Mouse (Mus musculus) hindbrain, embryonic 13.5 days (tissue): ENCODE data around the gene Casz1. TPM values are rescaled to one million over a fixed set of nuclear protein-coding genes. Genes with fewer than 3 reads are reported as not detected.

Source experiments
- ATAC-seq: fragments of 200-750 bp; cut with Nextera tagmentation; 2 replicates; pipeline ENCODE4 v1.8.0; 2017; ENCODE audit warnings: moderate TSS enrichment; ENCODE audit not compliant: low FRiP score
- H3K27ac ChIP-seq: fragments of 300-500 bp; sonication (generic); 2 replicates; pipeline ENCODE4 v1.5.1; 2015; ENCODE audit warnings: inconsistent platforms, mild to moderate bottlenecking, moderate library complexity
- H3K27me3 ChIP-seq: fragments of 300-500 bp; sonication (generic); 2 replicates; pipeline ENCODE4 v1.6.1; 2015; ENCODE audit warnings: mild to moderate bottlenecking, inconsistent platforms
- H3K36me3 ChIP-seq: fragments of 300-500 bp; sonication (generic); 2 replicates; pipeline ENCODE4 v1.6.1; 2015; ENCODE audit warnings: mild to moderate bottlenecking, inconsistent platforms
- H3K4me1 ChIP-seq: fragments of 300-500 bp; sonication (generic); replicated peaks from 2 replicates; pipeline ENCODE4 v1.6.1; 2015; ENCODE audit warnings: inconsistent platforms
- H3K4me2 ChIP-seq: fragments of 300-500 bp; sonication (generic); 2 replicates; pipeline ENCODE4 v1.6.1; 2015; ENCODE audit warnings: inconsistent platforms, mild to moderate bottlenecking, moderate library complexity
- H3K4me3 ChIP-seq: fragments of 300-500 bp; sonication (generic); 2 replicates; pipeline ENCODE4 v1.5.1; 2015; ENCODE audit warnings: mild to moderate bottlenecking, inconsistent platforms
- H3K9ac ChIP-seq: fragments of 300-500 bp; sonication (generic); 2 replicates; pipeline ENCODE4 v1.6.1; 2015; ENCODE audit warnings: mild to moderate bottlenecking, inconsistent platforms
- H3K9me3 ChIP-seq: fragments of 300-500 bp; sonication (generic); 2 replicates; pipeline ENCODE4 v1.6.1; 2016; ENCODE audit warnings: inconsistent platforms
- WGBS: fragments of 180-500 bp; shearing (Covaris S2); methylation state at CpG from one replicate; pipeline ENCODE4 v1.1.7; 2015; 5-methylcytosine and 5-hydroxymethylcytosine counted together
- polyA plus RNA-seq: library from polyadenylated mRNA; unstranded; fragments of >200 nt; fragmentation: Nextera tagmentation; extraction: Ambion mirVana; gene quantifications from 2 replicates; pipeline ENCODE4 v1.2.1, GENCODE M21; 2015

The Casz1 gene
- polyA plus RNA-seq, 1 experiment from 2014 or later, result 6.7 TPM

DNA sequence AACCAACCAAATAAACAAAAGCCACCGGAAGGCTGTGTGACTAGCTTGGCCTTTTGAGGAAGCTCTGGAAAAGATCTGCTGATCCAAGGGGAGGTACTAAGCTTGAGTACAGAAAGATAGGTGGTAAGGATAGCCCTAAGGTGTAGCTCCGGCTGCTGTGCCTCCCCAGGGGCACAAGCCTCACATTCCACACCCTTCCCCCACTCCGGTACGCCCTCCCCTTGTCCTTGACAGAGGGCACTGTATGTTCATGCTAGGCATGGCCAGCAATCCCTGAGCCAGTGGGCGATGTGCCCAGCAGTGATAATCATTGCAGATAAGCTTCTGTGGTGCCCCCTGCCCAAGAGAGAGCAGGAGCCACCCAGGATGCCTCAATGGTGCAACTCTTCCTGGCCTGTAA is 51.3 kb downstream of the Casz1 start:
- Histone ChIP-seq H3K36me3 (no peaks in the 10 kb centered on the region), H3K27ac (no peak overlapping the region), H3K4me3 (no peak overlapping the region), H3K4me2 (no peak overlapping the region), H3K27me3 (peaks cover 81% of the 10 kb centered on the region), H3K4me1 (peaks cover 64% of the 10 kb centered on the region), H3K9me3 (no peaks in the 10 kb centered on the region), H3K9ac (no peak overlapping the region)
- no peak for ATAC-seq
- WGBS, result 95% methylated on average over 5 of the region's 5 CpGs

DNA sequence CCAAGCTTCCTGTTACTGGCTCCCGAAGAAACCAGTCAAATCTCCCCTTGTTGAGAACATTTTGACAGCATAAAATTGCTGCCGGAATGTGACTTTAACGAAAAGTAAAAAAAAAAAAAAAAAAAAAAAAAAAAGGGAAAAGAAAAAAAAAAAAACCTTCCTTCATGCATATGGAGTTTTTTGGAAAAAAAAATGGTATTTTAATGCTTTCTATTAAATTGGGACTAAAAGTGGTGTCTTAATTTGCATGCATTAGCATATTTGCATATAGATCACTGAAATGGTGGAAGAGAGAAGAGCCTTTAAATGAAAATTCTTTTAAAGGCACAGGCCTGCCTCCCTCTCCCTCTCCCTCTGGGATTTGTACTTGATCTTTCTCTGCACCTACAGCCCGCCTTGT is 52.0 kb downstream of the Casz1 start:
- Histone ChIP-seq H3K36me3 (no peaks in the 10 kb centered on the region), H3K4me2 (no peak overlapping the region), H3K27me3 (peaks cover 78% of the 10 kb centered on the region), H3K9ac (no peak overlapping the region), H3K9me3 (no peaks in the 10 kb centered on the region), H3K4me1 (peaks cover 70% of the 10 kb centered on the region), H3K4me3 (no peak overlapping the region), H3K27ac (no peak overlapping the region)
- no peak for ATAC-seq
- 73% methylated on average over 4 of the region's 4 CpGs for WGBS

DNA sequence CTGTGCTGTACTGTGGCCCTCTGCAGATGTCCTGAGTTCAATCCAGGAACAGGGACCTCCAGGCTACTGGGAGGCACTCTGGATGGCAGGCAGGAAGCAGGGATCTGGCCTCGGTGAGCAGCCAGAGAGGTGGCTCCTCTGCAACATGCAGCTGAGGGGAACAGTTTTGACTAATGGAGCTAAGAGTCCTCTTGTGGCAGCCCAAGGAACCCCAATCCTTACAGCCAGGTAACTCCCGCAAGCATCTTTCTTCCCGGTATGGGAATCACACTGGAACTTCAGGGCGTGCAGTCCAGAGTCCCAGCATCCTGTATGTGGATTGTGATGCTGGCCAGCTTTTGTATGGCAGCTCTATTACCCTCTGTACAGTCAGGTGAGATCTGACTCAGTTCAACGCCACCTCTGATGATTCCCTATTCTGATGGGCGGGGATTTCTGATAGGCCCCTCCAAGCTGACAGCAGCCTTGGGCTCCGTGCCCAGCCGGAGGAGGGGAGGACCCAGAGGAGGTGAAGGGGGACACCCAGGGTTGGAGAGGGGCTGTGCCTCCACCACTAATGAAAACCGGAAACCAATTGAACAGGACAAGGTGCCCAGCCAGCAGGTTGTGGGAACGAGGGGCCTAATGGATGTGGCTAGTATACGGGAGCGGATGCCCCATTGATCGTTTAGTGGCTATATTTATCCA is 53.3 kb downstream of the Casz1 start:
- 52% methylated on average over 13 of the region's 13 CpGs for WGBS
- Histone ChIP-seq H3K4me1 (peaks cover 68% of the 10 kb centered on the region), H3K27ac (no peak overlapping the region), H3K36me3 (no peaks in the 10 kb centered on the region), H3K4me2 (no peak overlapping the region), H3K4me3 (no peak overlapping the region), H3K9me3 (no peaks in the 10 kb centered on the region), H3K9ac (peak overlapping the region; percentile 43), H3K27me3 (peaks cover 78% of the 10 kb centered on the region)
- ATAC-seq, result no peak

DNA sequence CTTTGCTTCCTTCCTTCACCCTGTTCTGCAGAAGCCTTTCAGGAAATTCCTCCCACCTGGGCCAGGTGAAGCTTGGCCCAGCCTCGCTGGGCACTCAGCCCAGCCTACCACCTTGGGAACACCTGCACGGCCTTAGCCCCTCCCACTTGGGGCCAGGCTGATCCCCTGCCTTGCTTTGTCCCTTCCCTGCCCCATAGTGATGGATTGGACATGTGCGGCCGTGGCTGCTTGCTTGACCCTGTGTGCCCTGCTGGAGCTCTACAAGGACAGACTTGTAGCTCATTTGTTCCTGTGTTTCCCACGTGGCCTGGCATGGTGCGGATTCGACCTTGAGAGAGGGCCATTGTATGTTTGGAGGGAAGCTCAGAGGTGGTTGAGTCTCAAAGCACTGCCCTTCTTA is 54.0 kb downstream of the Casz1 start:
- Histone ChIP-seq H3K9me3 (no peaks in the 10 kb centered on the region), H3K4me1 (peaks cover 66% of the 10 kb centered on the region), H3K27ac (no peak overlapping the region), H3K9ac (peak overlapping the region; percentile 43), H3K27me3 (peaks cover 80% of the 10 kb centered on the region), H3K36me3 (no peaks in the 10 kb centered on the region), H3K4me3 (no peak overlapping the region), H3K4me2 (no peak overlapping the region)
- WGBS, result 35% methylated on average over 7 of the region's 7 CpGs
- no peak for ATAC-seq

DNA sequence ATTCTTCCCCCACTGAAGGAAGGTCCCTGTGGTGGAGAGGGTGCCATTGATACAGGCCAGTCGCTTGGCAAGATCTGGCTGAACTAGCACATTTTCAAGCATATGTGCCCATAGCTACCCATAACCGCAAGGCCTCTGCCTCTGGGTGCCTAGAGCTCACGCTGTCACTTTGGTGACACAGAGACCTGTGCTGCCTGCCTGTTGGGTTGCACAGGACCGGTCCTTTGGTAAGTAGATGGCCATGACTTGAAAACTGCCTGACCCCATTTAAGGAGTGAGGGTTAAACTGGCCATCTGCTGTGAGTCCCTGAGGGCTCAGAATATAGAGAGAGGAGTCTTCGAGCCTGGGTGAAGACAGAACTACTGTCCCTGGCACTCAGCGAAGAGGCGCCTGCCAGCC is 55.2 kb downstream of the Casz1 start:
- peaks cover 63% of the 10 kb centered on the region for H3K4me1 ChIP-seq
- H3K9ac ChIP-seq, result peak overlapping the region; percentile 47; the same call in 1 of the 2 replicates
- no peaks in the 10 kb centered on the region for H3K9me3 ChIP-seq
- H3K27me3 ChIP-seq, result peaks cover 83% of the 10 kb centered on the region
- WGBS, result 33% methylated on average over 7 of the region's 7 CpGs
- ATAC-seq, result peak; percentile 22; the same call in 1 of the 2 replicates
- peak overlapping the region; percentile 22; the same call in 1 of the 2 replicates for H3K4me3 ChIP-seq
- no peaks in the 10 kb centered on the region for H3K36me3 ChIP-seq
- H3K4me2 ChIP-seq, result peak overlapping the region; percentile 45
- peak overlapping the region; percentile 71 for H3K27ac ChIP-seq

DNA sequence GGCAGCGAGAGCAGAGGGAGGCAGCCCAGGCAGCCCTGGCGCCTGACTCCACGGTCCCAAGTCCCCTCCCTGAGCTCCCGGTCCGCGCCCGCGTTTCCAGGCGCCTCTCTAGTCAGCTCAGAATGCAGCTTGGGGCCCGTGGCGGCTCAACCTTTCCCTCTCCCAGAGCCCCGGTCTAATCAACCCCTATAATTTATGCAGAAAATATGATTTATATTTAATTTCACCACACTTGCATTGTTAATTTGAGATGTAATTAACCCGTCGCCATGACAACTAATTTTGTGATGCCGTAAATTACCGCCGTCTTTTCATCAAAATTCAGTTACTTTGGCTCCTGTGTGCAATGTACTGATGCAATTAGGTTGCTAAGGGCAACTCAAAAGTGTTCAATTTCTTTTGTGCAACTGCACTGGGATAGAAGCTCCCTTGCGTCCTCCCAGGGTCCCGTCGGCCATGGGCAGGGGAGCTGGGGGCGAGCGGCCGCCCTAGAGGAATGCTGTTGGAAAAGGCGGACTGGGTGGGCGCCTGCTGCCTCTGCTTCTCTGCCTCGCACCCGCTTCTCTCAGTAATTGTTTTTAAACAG is 55.8 kb downstream of the Casz1 start:
- WGBS, result under 1% methylated on average over 26 of the region's 27 CpGs
- Histone ChIP-seq H3K9ac (peak overlapping the region; percentile 47), H3K27me3 (peaks cover 83% of the 10 kb centered on the region), H3K4me1 (peaks cover 63% of the 10 kb centered on the region), H3K4me2 (peak overlapping the region; percentile 45), H3K36me3 (no peaks in the 10 kb centered on the region), H3K4me3 (peak overlapping the region; percentile 22), H3K27ac (peak overlapping the region; percentile 81), H3K9me3 (no peaks in the 10 kb centered on the region)
- ATAC-seq, result peak; percentile 58

DNA sequence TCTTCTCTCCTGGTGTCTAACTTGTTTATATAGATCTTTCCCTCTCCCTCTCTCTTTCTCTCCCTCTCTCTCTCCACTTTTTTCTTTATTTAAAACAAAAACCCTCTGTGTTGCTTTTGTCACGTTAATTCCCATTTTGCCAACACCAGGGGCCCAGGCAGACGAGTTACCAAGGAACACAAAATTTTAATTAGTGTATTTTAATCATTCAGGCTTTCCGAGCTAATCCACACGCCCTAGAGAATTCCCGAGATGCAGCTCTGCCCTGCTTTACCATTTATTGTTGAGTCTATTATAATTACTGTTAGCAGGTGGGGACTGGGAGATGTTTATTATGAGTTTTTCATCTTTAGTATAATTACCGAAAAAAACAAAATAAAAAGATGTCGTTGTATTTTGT is 56.4 kb downstream of the Casz1 start:
- H3K36me3 ChIP-seq, result no peaks in the 10 kb centered on the region
- peak overlapping the region; percentile 45 for H3K4me2 ChIP-seq
- peak overlapping the region; percentile 81 for H3K27ac ChIP-seq
- H3K27me3 ChIP-seq, result peaks cover 83% of the 10 kb centered on the region
- no peaks in the 10 kb centered on the region for H3K9me3 ChIP-seq
- H3K4me3 ChIP-seq, result peak overlapping the region; percentile 22; the same call in 1 of the 2 replicates
- 22% methylated on average over 7 of the region's 7 CpGs for WGBS
- no peak for ATAC-seq
- peak overlapping the region; percentile 47 for H3K9ac ChIP-seq
- peaks cover 63% of the 10 kb centered on the region for H3K4me1 ChIP-seq

DNA sequence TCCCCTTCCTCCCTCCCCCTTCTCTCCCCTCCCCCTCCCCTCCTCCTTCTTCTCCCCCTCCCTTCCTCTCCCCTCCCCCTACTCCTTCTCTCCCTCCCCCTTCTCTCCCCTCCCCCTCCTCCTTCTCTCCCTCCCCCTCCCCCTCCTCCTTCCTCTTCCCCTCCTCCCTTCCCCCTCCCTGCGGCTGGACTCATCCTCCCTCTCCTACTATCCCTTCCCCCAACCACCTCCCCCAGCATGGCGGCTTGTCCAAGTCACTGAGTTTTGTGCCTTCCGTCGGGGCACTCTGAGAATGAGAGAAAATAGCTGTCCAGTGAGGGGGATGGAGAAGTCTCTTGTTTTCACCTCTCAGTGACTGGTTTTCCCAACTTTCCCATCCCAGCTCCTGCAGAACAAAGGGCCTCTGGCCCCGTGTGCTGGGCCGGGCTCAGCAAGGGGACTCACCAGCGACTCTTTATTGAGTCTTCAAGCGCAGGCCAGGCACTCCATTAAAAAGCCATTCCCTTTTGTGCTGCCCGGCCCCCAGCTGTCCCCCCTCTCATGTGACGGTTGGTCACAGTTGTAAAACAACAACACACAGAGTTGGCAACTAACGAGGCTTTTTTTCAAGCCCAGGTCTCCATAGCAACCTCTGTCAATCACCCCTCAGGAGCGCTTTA is 62.7 kb downstream of the Casz1 start:
- ATAC-seq, result peak; percentile 19; the same call in 1 of the 2 replicates
- no peaks in the 10 kb centered on the region for H3K36me3 ChIP-seq
- H3K27ac ChIP-seq, result peak overlapping the region; percentile 26; the same call in 1 of the 2 replicates
- no peaks in the 10 kb centered on the region for H3K9me3 ChIP-seq
- H3K27me3 ChIP-seq, result peaks cover 82% of the 10 kb centered on the region
- peaks cover 49% of the 10 kb centered on the region for H3K4me1 ChIP-seq
- WGBS, result 2% methylated on average over 12 of the region's 12 CpGs
- no peak overlapping the region for H3K9ac ChIP-seq
- H3K4me3 ChIP-seq, result no peak overlapping the region
- no peak overlapping the region for H3K4me2 ChIP-seq

DNA sequence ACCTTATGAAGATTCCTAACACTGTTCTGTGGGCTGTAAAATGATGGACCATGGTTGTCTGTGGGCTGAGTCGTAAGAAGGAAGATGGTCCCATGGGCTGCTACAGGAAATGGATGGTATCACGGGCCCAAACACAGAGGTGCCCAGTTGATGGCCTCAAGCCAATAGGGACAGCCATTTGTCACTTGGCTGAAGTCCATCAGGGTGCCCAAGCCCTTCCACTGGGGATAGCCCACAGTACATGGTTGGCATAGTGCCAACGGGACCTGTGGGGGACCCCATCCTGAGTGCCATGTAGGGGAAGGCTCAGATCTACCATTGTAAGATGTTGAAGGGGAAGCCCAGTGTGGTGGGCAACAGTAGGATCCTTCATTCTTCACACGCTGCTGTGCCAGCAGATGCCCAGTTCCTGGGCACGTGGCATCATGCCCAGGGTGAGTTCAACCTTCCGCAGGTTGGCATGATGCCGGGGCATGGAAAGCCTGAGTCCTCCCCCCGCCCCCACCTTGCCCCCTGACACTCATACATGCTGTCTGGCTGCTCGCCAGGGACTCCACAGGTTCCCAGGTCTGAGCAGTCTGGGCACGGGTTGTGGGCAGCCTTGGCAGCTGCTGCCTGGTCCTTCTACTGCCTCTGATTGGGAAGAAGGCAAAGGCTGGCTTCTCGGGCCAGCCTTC is 63.6 kb downstream of the Casz1 start:
- Histone ChIP-seq H3K4me1 (peaks cover 50% of the 10 kb centered on the region), H3K27me3 (peaks cover 82% of the 10 kb centered on the region), H3K4me2 (no peak overlapping the region), H3K36me3 (no peaks in the 10 kb centered on the region), H3K27ac (peak overlapping the region; percentile 6; the same call in 1 of the 2 replicates), H3K9ac (no peak overlapping the region), H3K4me3 (no peak overlapping the region), H3K9me3 (no peaks in the 10 kb centered on the region)
- ATAC-seq, result peak; percentile 82
- 51% methylated on average over 11 of the region's 11 CpGs for WGBS

DNA sequence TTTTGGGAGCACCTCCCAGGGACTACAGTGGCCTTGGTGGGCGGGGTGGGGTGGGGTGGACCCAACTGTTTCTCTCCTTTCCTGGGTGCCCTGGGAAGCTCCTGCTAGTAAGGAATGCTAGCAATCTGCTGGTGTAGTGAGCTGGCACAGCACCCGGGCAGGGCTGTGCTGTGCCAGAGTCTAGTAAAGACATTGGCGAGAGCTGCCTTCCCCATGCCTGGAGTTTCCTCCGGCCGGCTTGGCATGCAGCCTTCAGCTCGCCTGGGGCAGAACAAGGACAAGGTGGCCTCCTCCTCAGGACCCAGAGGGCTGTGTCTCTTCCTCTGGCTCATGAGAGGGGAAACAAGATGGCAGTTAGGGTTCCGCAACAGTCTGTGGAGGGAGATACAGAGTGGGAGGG is 65.3 kb downstream of the Casz1 start:
- ATAC-seq, result no peak
- no peak overlapping the region for H3K9ac ChIP-seq
- no peaks in the 10 kb centered on the region for H3K36me3 ChIP-seq
- 72% methylated on average over 7 of the region's 7 CpGs for WGBS
- H3K4me3 ChIP-seq, result no peak overlapping the region
- H3K4me2 ChIP-seq, result no peak overlapping the region
- H3K27me3 ChIP-seq, result peaks cover 84% of the 10 kb centered on the region
- no peaks in the 10 kb centered on the region for H3K9me3 ChIP-seq
- H3K4me1 ChIP-seq, result peaks cover 56% of the 10 kb centered on the region
- H3K27ac ChIP-seq, result no peak overlapping the region

DNA sequence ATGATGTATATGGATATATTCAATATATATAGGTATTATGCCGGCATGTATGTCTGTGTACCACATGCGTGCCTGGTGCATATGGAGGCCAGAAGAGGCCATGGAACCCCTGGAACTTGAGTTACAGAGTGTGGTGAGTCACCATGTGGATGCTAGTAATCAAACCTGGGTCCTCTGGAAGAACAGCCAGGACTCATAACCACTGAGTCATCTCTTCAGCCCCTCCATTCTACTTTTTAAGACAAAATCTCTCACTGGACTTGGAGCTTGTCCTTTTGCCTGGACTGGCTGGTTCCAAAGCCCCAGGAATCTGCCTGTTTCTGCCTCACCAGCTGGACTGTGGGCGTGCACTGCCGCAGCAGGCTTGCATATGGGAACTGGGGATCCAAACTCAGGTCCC is 66.3 kb downstream of the Casz1 start:
- Histone ChIP-seq H3K27me3 (peaks cover 83% of the 10 kb centered on the region), H3K27ac (no peak overlapping the region)
- WGBS, result 87% methylated on average over 4 of the region's 4 CpGs

DNA sequence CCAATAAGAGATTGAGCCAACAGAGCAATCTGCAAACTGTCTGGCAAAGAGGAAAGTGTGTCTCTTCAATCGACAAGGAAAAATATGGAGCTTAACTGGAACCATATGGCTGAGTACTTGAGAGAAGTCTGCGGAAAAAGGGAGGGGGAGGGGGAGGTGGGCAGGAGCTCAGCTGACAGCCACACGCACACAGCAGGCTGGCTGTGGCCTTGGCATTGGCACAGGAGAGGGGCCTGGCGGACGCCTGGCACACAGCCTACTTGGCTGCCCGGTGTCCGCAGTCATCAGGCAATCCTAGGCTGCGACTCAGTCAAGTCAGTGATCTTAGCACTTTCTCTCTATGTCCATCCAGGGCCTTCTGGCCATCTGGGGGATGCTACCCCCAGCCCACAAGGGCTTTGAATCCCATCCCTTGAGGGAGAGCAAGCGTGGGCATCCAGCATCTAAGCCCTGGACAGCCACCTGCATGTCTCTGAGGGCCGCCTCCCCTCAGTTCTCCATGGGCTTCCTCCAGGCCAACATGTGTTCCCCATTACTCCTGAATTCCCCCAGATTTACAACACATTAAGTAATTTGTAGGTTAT is 67.6 kb downstream of the Casz1 start:
- H3K4me1 ChIP-seq, result peaks cover 59% of the 10 kb centered on the region
- no peaks in the 10 kb centered on the region for H3K36me3 ChIP-seq
- H3K27ac ChIP-seq, result no peak overlapping the region
- ATAC-seq, result peak; percentile 44
- WGBS, result 28% methylated on average over 10 of the region's 10 CpGs
- H3K4me3 ChIP-seq, result no peak overlapping the region
- H3K4me2 ChIP-seq, result no peak overlapping the region
- no peak overlapping the region for H3K9ac ChIP-seq
- peaks cover 84% of the 10 kb centered on the region for H3K27me3 ChIP-seq
- no peaks in the 10 kb centered on the region for H3K9me3 ChIP-seq

More for the DNA sequence above, 66.3 kb downstream of the Casz1 start:
- no peaks in the 10 kb centered on the region for H3K9me3 ChIP-seq
- no peaks in the 10 kb centered on the region for H3K36me3 ChIP-seq
- no peak for ATAC-seq
- H3K4me2 ChIP-seq, result no peak overlapping the region
- no peak overlapping the region for H3K4me3 ChIP-seq
- peaks cover 56% of the 10 kb centered on the region for H3K4me1 ChIP-seq
- no peak overlapping the region for H3K9ac ChIP-seq
